ENCODE assay signal across 23 mouse cellular contexts in genomic region chr4:135310371-135310770, GRCm38 (mm10). TPM values are rescaled to one million over a fixed set of nuclear protein-coding genes. Genes with fewer than 3 reads are reported as not detected.
DNase-seq lines count a peak whose midpoint lies in the region; ATAC-seq lines count a peak whose summit lies in the region.
"Had no signal": no experiment of that assay in that cellular context is flagged by ENCODE, and none has a peak within 500 bp of the region (broad histone marks: within the 10 kb centered on the region; RNA-seq: fewer than 3 reads in every experiment).

No protein-coding gene starts in this region.

- H3K36me3 ChIP-seq in heart, embryonic 10.5 days: peaks cover 12% of the 10 kb centered on the region
- H3K36me3 ChIP-seq in kidney, embryonic 15.5 days: peaks cover 11% of the 10 kb centered on the region

- H3K4me2 ChIP-seq in kidney, embryonic 15.5 days: no peak overlapping the region
- H3K4me2 ChIP-seq: embryonic facial prominence, embryonic 12.5 days; forebrain, embryonic 12.5 days; heart, embryonic 11.5 days; hindbrain, embryonic 15.5 days; liver, embryonic 15.5 days; lung, embryonic 15.5 days had no signal

- H3K9me3 ChIP-seq in heart, embryonic 10.5 days: no peaks in the 10 kb centered on the region
- H3K9me3 ChIP-seq in kidney, embryonic 15.5 days (replicated peaks): no peaks in the 10 kb centered on the region
- H3K9me3 ChIP-seq: hindbrain, embryonic 15.5 days; liver, embryonic 15.5 days; lung, embryonic 15.5 days had no signal

- H3K4me3 ChIP-seq in heart, embryonic 10.5 days: no peak overlapping the region
- H3K4me3 ChIP-seq in kidney, embryonic 15.5 days (replicated peaks): no peak overlapping the region
- H3K4me3 ChIP-seq: embryonic facial prominence, embryonic 12.5 days; erythroblast, embryonic 14.5 days; forebrain, embryonic 12.5 days; hindbrain, embryonic 15.5 days; liver, embryonic 15.5 days; lung, embryonic 15.5 days; midbrain, embryonic 10.5 days had no signal

- intact Hi-C loops in left cerebral cortex, postnatal 36 days (cut with DNase I): loop anchor here (5.0 kb wide), 1 partner anchor 38 kb away; the partner anchor contains the start of gene Clic4

- H3K4me1 ChIP-seq in heart, embryonic 10.5 days: peaks cover 82% of the 10 kb centered on the region
- peaks cover 65% of the 10 kb centered on the region for H3K4me1 ChIP-seq in kidney, embryonic 15.5 days
- H3K4me1 ChIP-seq: forebrain, embryonic 12.5 days; hindbrain, embryonic 15.5 days had no signal

- WGBS in heart, embryonic 10.5 days: 86% methylated on average over 8 of the region's 8 CpGs
- 67% methylated on average over 8 of the region's 8 CpGs for WGBS in kidney, embryonic 15.5 days

- ATAC-seq in kidney, embryonic 15.5 days (replicated peaks; ENCODE audit: low FRiP score): peak; percentile 52

- peak overlapping the region; percentile 87; the same call in 1 of the 2 replicates for H3K27ac ChIP-seq in heart, embryonic 10.5 days
- peak overlapping the region; percentile 78 for H3K27ac ChIP-seq in kidney, embryonic 15.5 days
- H3K27ac ChIP-seq: forebrain, embryonic 12.5 days; hindbrain, embryonic 15.5 days; liver, embryonic 15.5 days; lung, embryonic 15.5 days; midbrain, embryonic 10.5 days had no signal

- H3K9ac ChIP-seq in kidney, embryonic 15.5 days: no peak overlapping the region
- H3K9ac ChIP-seq: embryonic facial prominence, embryonic 12.5 days; forebrain, embryonic 12.5 days; hindbrain, embryonic 15.5 days; liver, embryonic 15.5 days; lung, embryonic 15.5 days had no signal

- no peaks in the 10 kb centered on the region for H3K27me3 ChIP-seq in heart, embryonic 10.5 days (ENCODE audit: insufficient read depth, poor library complexity, severe bottlenecking)
- no peaks in the 10 kb centered on the region for H3K27me3 ChIP-seq in kidney, embryonic 15.5 days
- H3K27me3 ChIP-seq: embryonic facial prominence, embryonic 12.5 days; forebrain, embryonic 12.5 days; hindbrain, embryonic 15.5 days; liver, embryonic 15.5 days; lung, embryonic 15.5 days had no signal

- DNase-seq in heart, embryonic 10.5 days (ENCODE audit: low spot score): no peak
- DNase-seq in heart, adult 18-20 months: no peak
- DNase-seq in adipocyte (ENCODE audit: low spot score): peak; percentile 86
- DNase-seq in kidney, postnatal 36 days: peak; percentile 60 to 69
- DNase-seq in frontal cortex, postnatal 36 days (ENCODE audit: low spot score in 2 of 2): no peak
- DNase-seq in retina, postnatal 1 day: no peak
- DNase-seq in left cerebral cortex, postnatal 36 days (ENCODE audit: low spot score in 2 of 2): no peak
- DNase-seq: adrenal gland, adult 8-10 months; cerebellum, adult 2 months; cerebellum, postnatal 25 days; lung, postnatal 4 days; right cerebral cortex, adult 18-20 months; thymus, adult 18-20 months; thymus, postnatal 4 days had no signal

RNA-seq across cellular contexts. Expression of gene Clic4, which starts 37.8 kb away (rescaled TPM):
- polyA plus RNA-seq in heart, embryonic 10.5 days (2016; fragmentation: Nextera tagmentation; extraction: Ambion mirVana): 263 and 343 TPM in 2 replicates
- total RNA-seq in heart, adult 18-20 months (2021): 100 to 1,000 TPM; 253 to 258 TPM
- 200 TPM in 2 replicates for polyA plus RNA-seq in kidney, embryonic 15.5 days (2015; fragmentation: Nextera tagmentation; extraction: Ambion mirVana)
- 10 to 100 TPM; 33.8 to 36.2 TPM for total RNA-seq in left cerebral cortex, postnatal 36 days (2021)

RNA-seq across cellular contexts. Expression of gene Srrm1, which starts 42.8 kb away (rescaled TPM):
- polyA plus RNA-seq in heart, embryonic 10.5 days (2016; fragmentation: Nextera tagmentation; extraction: Ambion mirVana): 162 and 193 TPM in 2 replicates
- total RNA-seq in heart, adult 18-20 months (2021): 10 to 100 TPM; 45.3 to 60.2 TPM
- polyA plus RNA-seq in kidney, embryonic 15.5 days (2015; fragmentation: Nextera tagmentation; extraction: Ambion mirVana): 257 and 267 TPM in 2 replicates
- total RNA-seq in left cerebral cortex, postnatal 36 days (2021): 100 to 1,000 TPM; 101 to 153 TPM

Comparison
In these comparisons a context has a peak if more than half of its experiments do, and no peak if none do; other contexts are left out.
1. DNase-seq: peak in adipocyte (single experiment) and kidney, postnatal 36 days (2 of 2); none in heart, embryonic 10.5 days (single experiment), heart, adult 18-20 months (0 of 2), frontal cortex, postnatal 36 days (0 of 2), retina, postnatal 1 day (single experiment) and left cerebral cortex, postnatal 36 days (0 of 2).
2. RNA of gene Clic4, which starts 37.8 kb away (total RNA-seq): 253 to 258 TPM in heart, adult 18-20 months; 33.8 to 36.2 TPM in left cerebral cortex, postnatal 36 days; every median in the first group is over 4 times any median in the second.